Mouse (Mus musculus): ENCODE measurements around the gene Ttc28. TPM values are rescaled to one million over a fixed set of nuclear protein-coding genes. Genes with fewer than 3 reads are reported as not detected.

Gene Ttc28
- total and polyA plus RNA-seq, 2 experiments from 2014 or later, result 14.5 to 50.4 TPM

- H3K27ac ChIP-seq (ENCODE audit: low read depth, low read length), result no peak overlapping the region
- no peaks in the 10 kb centered on the region for H3K9me3 ChIP-seq (ENCODE audit: low read length)
- H3K4me1 ChIP-seq (ENCODE audit: insufficient read depth), result no peaks in the 10 kb centered on the region
- ATAC-seq (no peak), DNase-seq (no peak)
- H3K4me3 ChIP-seq (ENCODE audit: low read depth, low read length), result no peak overlapping the region
- no peak overlapping the region for H3K4me2 ChIP-seq (ENCODE audit: low read depth)
- H3K27me3 ChIP-seq (ENCODE audit: insufficient read depth, low read length), result no peaks in the 10 kb centered on the region
- H3K36me3 ChIP-seq (ENCODE audit: insufficient read depth), result no peaks in the 10 kb centered on the region
- no peak for TF ChIP-seq CTCF (IDR thresholded peaks at IDR 0.05; ENCODE audit: low read depth)
- 90% methylated on average over 6 of the region's 6 CpGs for WGBS
- no peak overlapping the region for H3K9ac ChIP-seq
Observed at GRCm38 (mm10) chr5:111315061-111315460, 435.5 kb downstream of the Ttc28 start.

- no peak overlapping the region for H3K4me2 ChIP-seq (ENCODE audit: low read depth)
- no peaks in the 10 kb centered on the region for H3K36me3 ChIP-seq (ENCODE audit: insufficient read depth)
- H3K27ac ChIP-seq (ENCODE audit: low read depth, low read length), result no peak overlapping the region
- no peak overlapping the region for H3K4me3 ChIP-seq (ENCODE audit: low read depth, low read length)
- H3K27me3 ChIP-seq (ENCODE audit: insufficient read depth, low read length), result no peaks in the 10 kb centered on the region
- H3K9me3 ChIP-seq (ENCODE audit: low read length), result no peaks in the 10 kb centered on the region
- no peaks in the 10 kb centered on the region for H3K4me1 ChIP-seq (ENCODE audit: insufficient read depth)
- DNase-seq (no peak), ATAC-seq (no peak)
- H3K9ac ChIP-seq, result no peak overlapping the region
- WGBS, result 69% methylated on average over 3 of the region's 3 CpGs
- no peak for TF ChIP-seq CTCF (IDR thresholded peaks at IDR 0.05; ENCODE audit: low read depth)
Observed at GRCm38 (mm10) chr5:111317526-111317925, 437.9 kb downstream of the Ttc28 start.

- Histone ChIP-seq H3K36me3 (ENCODE audit: insufficient read depth) (no peaks in the 10 kb centered on the region), H3K4me2 (ENCODE audit: low read depth) (no peak overlapping the region)
Observed at GRCm38 (mm10) chr5:111318946-111319345, 439.3 kb downstream of the Ttc28 start.

GRCm38 (mm10) chr5:111325813-111326212 lies 446.2 kb downstream of the Ttc28 start:
- Histone ChIP-seq H3K4me2 (ENCODE audit: low read depth) (no peak overlapping the region), H3K9me3 (ENCODE audit: low read length) (no peaks in the 10 kb centered on the region), H3K27me3 (ENCODE audit: insufficient read depth, low read length) (no peaks in the 10 kb centered on the region), H3K9ac (no peak overlapping the region), H3K36me3 (ENCODE audit: insufficient read depth) (no peaks in the 10 kb centered on the region), H3K4me3 (ENCODE audit: low read depth, low read length) (no peak overlapping the region), H3K4me1 (ENCODE audit: insufficient read depth) (no peaks in the 10 kb centered on the region), H3K27ac (ENCODE audit: low read depth, low read length) (no peak overlapping the region)
- DNase-seq (no peak), ATAC-seq (no peak)
- 31% methylated on average over 1 of the region's 1 CpGs for WGBS
- TF ChIP-seq CTCF (IDR thresholded peaks at IDR 0.05; ENCODE audit: low read depth), result no peak

More at GRCm38 (mm10) chr5:111318946-111319345, 439.3 kb downstream of the Ttc28 start:
- H3K27ac ChIP-seq (ENCODE audit: low read depth, low read length), result no peak overlapping the region
- 48% methylated on average over 1 of the region's 1 CpGs for WGBS
- no peaks in the 10 kb centered on the region for H3K4me1 ChIP-seq (ENCODE audit: insufficient read depth)
- no peak for TF ChIP-seq CTCF (IDR thresholded peaks at IDR 0.05; ENCODE audit: low read depth)
- no peaks in the 10 kb centered on the region for H3K9me3 ChIP-seq (ENCODE audit: low read length)
- no peak overlapping the region for H3K4me3 ChIP-seq (ENCODE audit: low read depth, low read length)
- ATAC-seq (no peak), DNase-seq (no peak)
- H3K27me3 ChIP-seq (ENCODE audit: insufficient read depth, low read length), result no peaks in the 10 kb centered on the region
- no peak overlapping the region for H3K9ac ChIP-seq

- no peak for TF ChIP-seq CTCF (IDR thresholded peaks at IDR 0.05; ENCODE audit: low read depth)
- peaks cover 6% of the 10 kb centered on the region; the same call in 1 of the 2 replicates for H3K4me1 ChIP-seq (ENCODE audit: insufficient read depth)
- no peak overlapping the region for H3K27ac ChIP-seq (ENCODE audit: low read depth, low read length)
- H3K9me3 ChIP-seq (ENCODE audit: low read length), result no peaks in the 10 kb centered on the region
- H3K9ac ChIP-seq, result no peak overlapping the region
- ATAC-seq (no peak), DNase-seq (no peak)
- no peak overlapping the region for H3K4me3 ChIP-seq (ENCODE audit: low read depth, low read length)
- H3K4me2 ChIP-seq (ENCODE audit: low read depth), result no peak overlapping the region
- 83% methylated on average over 7 of the region's 7 CpGs for WGBS
- H3K27me3 ChIP-seq (ENCODE audit: insufficient read depth, low read length), result no peaks in the 10 kb centered on the region
- no peaks in the 10 kb centered on the region for H3K36me3 ChIP-seq (ENCODE audit: insufficient read depth)
Observed at GRCm38 (mm10) chr5:111327420-111327819, 447.8 kb downstream of the Ttc28 start.

GRCm38 (mm10) chr5:111329782-111330416 lies 450.3 kb downstream of the Ttc28 start:
- no peak for ATAC-seq
- Histone ChIP-seq H3K4me3 (ENCODE audit: low read depth, low read length) (peak overlapping the region; percentile 85), H3K27ac (ENCODE audit: low read depth, low read length) (peak overlapping the region; percentile 84), H3K4me1 (ENCODE audit: insufficient read depth) (peaks cover 6% of the 10 kb centered on the region; the same call in 1 of the 2 replicates), H3K36me3 (ENCODE audit: insufficient read depth) (peaks cover 2% of the 10 kb centered on the region; the same call in 1 of the 2 replicates), H3K9ac (peak overlapping the region; percentile 96), H3K4me2 (ENCODE audit: low read depth) (peak overlapping the region; percentile 59), H3K27me3 (ENCODE audit: insufficient read depth, low read length) (no peaks in the 10 kb centered on the region), H3K9me3 (ENCODE audit: low read length) (no peaks in the 10 kb centered on the region)
- WGBS, result 22% methylated on average over 10 of the region's 10 CpGs
- TF ChIP-seq CTCF (IDR thresholded peaks at IDR 0.05; ENCODE audit: low read depth), result no peak
- no peak for DNase-seq

GRCm38 (mm10) chr5:111330417-111331098 lies 451.0 kb downstream of the Ttc28 start, which contains the start of gene Pitpnb:
TSS of gene Pitpnb (plus strand) at chr5:111330763.
- H3K9me3 ChIP-seq (ENCODE audit: low read length), result no peaks in the 10 kb centered on the region
- peak within 1 kb of the TSS; percentile 85 for H3K4me3 ChIP-seq (ENCODE audit: low read depth, low read length)
- H3K36me3 ChIP-seq (ENCODE audit: insufficient read depth), result peaks cover 2% of the 10 kb centered on the region; the same call in 1 of the 2 replicates
- peak within 1 kb of the TSS; percentile 96 for H3K9ac ChIP-seq
- peak; percentile 99 for ATAC-seq
- H3K27ac ChIP-seq (ENCODE audit: low read depth, low read length), result peak within 1 kb of the TSS; percentile 88
- peak; percentile 100 for DNase-seq
- no peaks in the 10 kb centered on the region for H3K27me3 ChIP-seq (ENCODE audit: insufficient read depth, low read length)
- WGBS, result 3% methylated on average over 74 of the region's 78 CpGs
- peaks cover 6% of the 10 kb centered on the region; the same call in 1 of the 2 replicates for H3K4me1 ChIP-seq (ENCODE audit: insufficient read depth)
- peak within 1 kb of the TSS; percentile 66 for H3K4me2 ChIP-seq (ENCODE audit: low read depth)
- TF ChIP-seq CTCF (IDR thresholded peaks at IDR 0.05; ENCODE audit: low read depth), result peak; percentile 49
